Mouse (Mus musculus) midbrain, embryonic 12.5 days (tissue): Measurements from ENCODE around the gene Akr1b7. TPM values are rescaled to one million over a fixed set of nuclear protein-coding genes. Genes with fewer than 3 reads are reported as not detected.

Experiments used
- ATAC-seq: fragments of 200-750 bp; cut with Nextera tagmentation; 2 replicates; pipeline ENCODE4 v1.8.0; 2017; ENCODE audit warnings: low read depth, moderate TSS enrichment, moderate library complexity; ENCODE audit not compliant: low FRiP score
- H3K27ac ChIP-seq: fragments of 300-500 bp; sonication (generic); replicated peaks from 2 replicates; pipeline ENCODE4 v1.5.1; 2016; ENCODE audit warnings: mild to moderate bottlenecking
- H3K27me3 ChIP-seq: fragments of 300-500 bp; sonication (generic); 2 replicates; pipeline ENCODE4 v1.6.1; 2016; ENCODE audit warnings: mild to moderate bottlenecking
- H3K36me3 ChIP-seq: fragments of 300-500 bp; sonication (generic); 2 replicates; pipeline ENCODE4 v1.6.1; 2016
- H3K4me1 ChIP-seq: fragments of 300-500 bp; sonication (generic); 2 replicates; pipeline ENCODE4 v1.6.1; 2016
- H3K4me2 ChIP-seq: fragments of 300-500 bp; sonication (generic); replicated peaks from 2 replicates; pipeline ENCODE4 v1.6.1; 2016; ENCODE audit warnings: mild to moderate bottlenecking, moderate library complexity
- H3K4me3 ChIP-seq: fragments of 300-500 bp; sonication (generic); 2 replicates; pipeline ENCODE4 v1.5.1; 2016; ENCODE audit warnings: mild to moderate bottlenecking
- H3K9ac ChIP-seq: fragments of 300-500 bp; sonication (generic); replicated peaks from 2 replicates; pipeline ENCODE4 v1.6.1; 2016; ENCODE audit warnings: mild to moderate bottlenecking, moderate library complexity
- H3K9me3 ChIP-seq: fragments of 300-500 bp; sonication (generic); 2 replicates; pipeline ENCODE4 v1.6.1; 2016; ENCODE audit warnings: mild to moderate bottlenecking
- WGBS: fragments of 180-500 bp; shearing (Covaris S2); methylation state at CpG from one replicate; pipeline ENCODE4 v1.1.7; 2016; 5-methylcytosine and 5-hydroxymethylcytosine counted together
- polyA plus RNA-seq: library from polyadenylated mRNA; unstranded; fragments of >200 nt; fragmentation: Nextera tagmentation; extraction: Ambion mirVana; gene quantifications from 2 replicates; pipeline ENCODE4 v1.2.1, GENCODE M21; 2016

Gene Akr1b7
- polyA plus RNA-seq, 1 experiment from 2014 or later: not detected

GRCm38 (mm10) chr6:34447961-34448360 lies 35.8 kb downstream of the Akr1b7 start:
- WGBS: 10% methylated on average over 2 of the region's 2 CpGs
- H3K9me3 ChIP-seq: no peaks in the 10 kb centered on the region
- H3K4me2 ChIP-seq: no peak overlapping the region
- H3K27ac ChIP-seq: no peak overlapping the region
- H3K4me1 ChIP-seq: no peaks in the 10 kb centered on the region
- ATAC-seq: no peak
- H3K9ac ChIP-seq: no peak overlapping the region
- no peaks in the 10 kb centered on the region for H3K36me3 ChIP-seq
- no peaks in the 10 kb centered on the region for H3K27me3 ChIP-seq
- H3K4me3 ChIP-seq: no peak overlapping the region

GRCm38 (mm10) chr6:34448696-34449095 lies 36.6 kb downstream of the Akr1b7 start:
- Histone ChIP-seq H3K4me2 (no peak overlapping the region), H3K9me3 (no peaks in the 10 kb centered on the region), H3K27ac (no peak overlapping the region), H3K9ac (no peak overlapping the region), H3K27me3 (no peaks in the 10 kb centered on the region), H3K4me3 (no peak overlapping the region), H3K36me3 (no peaks in the 10 kb centered on the region), H3K4me1 (no peaks in the 10 kb centered on the region)
- WGBS: 76% methylated on average over 1 of the region's 1 CpGs
- no peak for ATAC-seq

DNA sequence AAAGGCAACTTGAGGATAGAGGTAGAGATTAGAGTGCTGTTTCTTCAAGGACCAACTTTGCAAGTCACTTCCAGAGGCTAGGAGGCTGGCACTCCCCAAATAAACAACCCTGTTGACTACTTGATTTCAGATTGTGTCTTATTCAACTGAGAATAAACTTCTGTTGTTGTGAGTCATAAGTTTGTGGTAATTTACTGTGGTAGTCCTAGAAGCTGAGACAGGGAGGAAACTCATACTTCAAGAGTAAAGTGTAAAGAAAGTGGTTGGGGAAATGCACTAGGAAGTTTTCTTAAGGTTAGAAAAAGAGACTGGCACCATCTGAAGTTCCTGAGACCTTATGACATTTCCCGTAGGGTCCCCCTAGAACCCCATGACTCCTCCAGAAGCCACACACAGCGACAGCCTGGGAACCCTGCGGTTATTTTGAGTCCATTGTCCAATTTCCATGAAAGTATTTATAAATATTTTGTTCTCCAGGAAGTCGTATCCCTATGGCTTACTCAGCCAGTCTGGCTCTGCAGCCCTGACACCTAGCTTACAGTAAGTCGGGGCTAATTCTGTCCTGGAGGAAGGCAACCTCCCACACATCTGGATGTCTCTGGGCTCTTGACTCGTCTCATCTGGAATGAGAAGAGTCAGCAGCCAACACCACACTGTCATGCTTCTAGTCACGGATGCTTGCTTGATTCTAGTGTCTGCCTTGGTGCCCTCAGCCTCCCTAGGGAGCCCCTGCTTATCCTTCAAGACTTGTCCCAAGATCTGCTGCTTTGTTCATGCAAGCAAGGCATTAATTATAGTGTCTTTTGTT lies 41.0 kb downstream of the Akr1b7 start:
- Histone ChIP-seq H3K9ac (no peak overlapping the region), H3K27me3 (no peaks in the 10 kb centered on the region), H3K4me3 (no peak overlapping the region), H3K4me2 (no peak overlapping the region), H3K9me3 (no peaks in the 10 kb centered on the region), H3K27ac (no peak overlapping the region), H3K36me3 (no peaks in the 10 kb centered on the region), H3K4me1 (no peaks in the 10 kb centered on the region)
- ATAC-seq: no peak
- WGBS: 68% methylated on average over 7 of the region's 7 CpGs

- Histone ChIP-seq H3K27ac (no peak overlapping the region), H3K9ac (no peak overlapping the region)
Measured at GRCm38 (mm10) chr6:34459456-34459855, 47.3 kb downstream of the Akr1b7 start.

GRCm38 (mm10) chr6:34460651-34461050 lies 48.5 kb downstream of the Akr1b7 start:
- H3K27ac ChIP-seq: no peak overlapping the region
- H3K27me3 ChIP-seq: no peaks in the 10 kb centered on the region
- H3K4me3 ChIP-seq: no peak overlapping the region
- no peak overlapping the region for H3K9ac ChIP-seq
- H3K4me1 ChIP-seq: no peaks in the 10 kb centered on the region
- ATAC-seq: no peak
- 65% methylated on average over 4 of the region's 4 CpGs for WGBS
- H3K4me2 ChIP-seq: no peak overlapping the region
- H3K36me3 ChIP-seq: no peaks in the 10 kb centered on the region
- H3K9me3 ChIP-seq: no peaks in the 10 kb centered on the region

More at GRCm38 (mm10) chr6:34459456-34459855, 47.3 kb downstream of the Akr1b7 start:
- no peak overlapping the region for H3K4me2 ChIP-seq
- no peaks in the 10 kb centered on the region for H3K9me3 ChIP-seq
- H3K4me3 ChIP-seq: no peak overlapping the region
- no peaks in the 10 kb centered on the region for H3K36me3 ChIP-seq
- ATAC-seq: no peak
- no peaks in the 10 kb centered on the region for H3K4me1 ChIP-seq
- no peaks in the 10 kb centered on the region for H3K27me3 ChIP-seq

DNA sequence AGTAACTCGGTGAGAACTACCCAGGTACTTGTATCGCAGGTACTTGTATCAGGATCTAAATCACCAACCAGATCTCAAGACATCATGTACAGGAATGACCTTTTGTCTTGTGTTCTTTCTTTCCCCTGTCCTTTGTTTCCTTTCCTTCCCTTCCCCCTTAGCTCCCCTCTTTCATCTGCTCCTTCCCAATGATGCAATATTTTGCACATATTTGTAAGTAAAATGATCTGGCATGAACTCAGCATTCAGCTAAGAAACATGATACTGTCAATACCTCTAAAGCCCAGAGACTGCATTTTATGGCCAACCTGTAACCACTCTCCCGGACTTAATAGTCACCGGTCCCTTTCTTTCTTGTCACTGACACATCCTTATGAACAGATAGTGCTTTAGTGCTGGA lies 51.4 kb downstream of the Akr1b7 start:
- WGBS: 95% methylated on average over 4 of the region's 4 CpGs
- no peaks in the 10 kb centered on the region for H3K36me3 ChIP-seq
- no peak overlapping the region for H3K9ac ChIP-seq
- no peak overlapping the region for H3K4me3 ChIP-seq
- H3K9me3 ChIP-seq: no peaks in the 10 kb centered on the region
- no peaks in the 10 kb centered on the region for H3K27me3 ChIP-seq
- no peak overlapping the region for H3K27ac ChIP-seq
- no peak overlapping the region for H3K4me2 ChIP-seq
- no peak for ATAC-seq
- no peaks in the 10 kb centered on the region for H3K4me1 ChIP-seq

DNA sequence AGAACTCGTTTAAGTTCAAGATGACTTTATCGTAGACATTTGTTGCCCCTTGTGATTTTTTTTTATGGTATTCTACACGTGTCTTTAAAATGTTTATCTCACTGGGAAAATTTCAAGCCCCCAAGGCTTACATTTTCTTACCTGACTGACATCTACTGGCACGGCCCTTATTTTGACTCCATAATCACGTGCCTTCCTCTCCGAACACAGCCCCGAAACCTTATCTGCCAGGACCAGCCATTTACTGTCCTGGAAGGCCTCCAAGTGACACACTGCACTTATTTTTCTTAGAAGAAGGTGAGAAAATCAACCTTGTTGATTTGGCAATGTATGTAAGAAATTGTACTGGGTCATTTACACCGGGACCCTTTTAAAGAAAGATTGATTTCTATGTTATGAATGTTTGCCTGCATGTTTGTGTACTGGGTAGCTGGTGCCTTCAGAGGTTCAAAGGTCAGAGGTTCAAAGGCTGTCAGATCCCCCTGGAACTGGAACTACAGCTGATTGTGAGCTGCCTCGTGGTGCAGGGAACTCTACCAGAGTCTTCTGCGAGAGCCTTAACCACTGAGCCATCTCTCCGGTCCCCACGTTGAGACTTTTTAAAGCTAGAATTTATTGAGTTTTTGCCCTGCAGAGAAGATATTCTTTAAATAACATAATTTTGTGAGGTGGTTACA lies 59.4 kb downstream of the Akr1b7 start:
- ATAC-seq: no peak
- WGBS: 85% methylated on average over 12 of the region's 12 CpGs
- Histone ChIP-seq H3K9ac (no peak overlapping the region), H3K4me2 (no peak overlapping the region), H3K27ac (no peak overlapping the region), H3K4me1 (peaks cover 5% of the 10 kb centered on the region; the same call in 1 of the 2 replicates), H3K27me3 (no peaks in the 10 kb centered on the region), H3K4me3 (no peak overlapping the region), H3K36me3 (no peaks in the 10 kb centered on the region), H3K9me3 (no peaks in the 10 kb centered on the region)

Other genes starting within 250 kb of the Akr1b7 start
- gene Slc35b4, start 235.2 kb upstream of the Akr1b7 start, polyA plus RNA-seq: 42.9 and 46.0 TPM in 2 replicates
- gene Akr1b3, start 94.9 kb upstream of the Akr1b7 start, polyA plus RNA-seq: 155 and 173 TPM in 2 replicates
- gene Akr1b8, start 58.2 kb upstream of the Akr1b7 start, polyA plus RNA-seq: 15.7 and 18.3 TPM in 2 replicates
- 10.1 and 12.1 TPM in 2 replicates for gene Akr1b10, start 28.1 kb upstream of the Akr1b7 start, polyA plus RNA-seq
- 76.6 and 76.8 TPM in 2 replicates for gene Bpgm, start 63.9 kb downstream of the Akr1b7 start, polyA plus RNA-seq
- 122 and 157 TPM in 2 replicates for gene Cald1, start 186.2 kb downstream of the Akr1b7 start, polyA plus RNA-seq